Mouse (Mus musculus): ENCODE results near the gene Slc7a5. TPM values are rescaled to one million over a fixed set of nuclear protein-coding genes. Genes with fewer than 3 reads are reported as not detected.
A peak's percentile ranks its signal among the peaks of the same experiment; 100 is the strongest.

The Slc7a5 gene
- polyA plus RNA-seq, 1 experiment from 2014 or later, result 17.3 TPM

GRCm38 (mm10) chr8:121935341-121936294 lies 28.1 kb upstream of the Slc7a5 start:
- Histone ChIP-seq H3K27me3 (replicated peaks) (no peaks in the 10 kb centered on the region), H3K4me2 (no peak overlapping the region), H3K4me1 (peaks cover 26% of the 10 kb centered on the region), H3K4me3 (no peak overlapping the region), H3K9ac (no peak overlapping the region), H3K36me3 (no peaks in the 10 kb centered on the region), H3K27ac (replicated peaks) (no peak overlapping the region), H3K9me3 (0 out of 2 replicates have a peak, but pooled peaks cover 3% of the 10 kb centered on the region)
- no peak for ATAC-seq (ENCODE audit: extremely low read depth, insufficient number of reproducible peaks, low FRiP score, low TSS enrichment)
- WGBS, result 45% methylated on average over 12 of the region's 12 CpGs

GRCm38 (mm10) chr8:121934923-121935322 lies 27.4 kb upstream of the Slc7a5 start:
- H3K4me2 ChIP-seq, result no peak overlapping the region
- H3K9me3 ChIP-seq, result 0 out of 2 replicates have a peak, but pooled peaks cover 3% of the 10 kb centered on the region
- H3K27me3 ChIP-seq (replicated peaks), result no peaks in the 10 kb centered on the region
- H3K4me1 ChIP-seq, result peaks cover 26% of the 10 kb centered on the region
- no peak overlapping the region for H3K27ac ChIP-seq (replicated peaks)
- H3K36me3 ChIP-seq, result no peaks in the 10 kb centered on the region
- no peak for ATAC-seq (ENCODE audit: extremely low read depth, insufficient number of reproducible peaks, low FRiP score, low TSS enrichment)
- no peak overlapping the region for H3K4me3 ChIP-seq
- H3K9ac ChIP-seq, result peak overlapping the region; percentile 48; the same call in 1 of the 2 replicates

GRCm38 (mm10) chr8:121934506-121934905 lies 27.0 kb upstream of the Slc7a5 start:
- peaks cover 26% of the 10 kb centered on the region for H3K4me1 ChIP-seq
- ATAC-seq (ENCODE audit: extremely low read depth, insufficient number of reproducible peaks, low FRiP score, low TSS enrichment), result no peak; the same call in 1 of the 2 replicates
- H3K27me3 ChIP-seq (replicated peaks), result no peaks in the 10 kb centered on the region
- H3K4me3 ChIP-seq, result no peak overlapping the region
- H3K9me3 ChIP-seq, result 0 out of 2 replicates have a peak, but pooled peaks cover 3% of the 10 kb centered on the region
- peak overlapping the region; percentile 48; the same call in 1 of the 2 replicates for H3K9ac ChIP-seq
- no peaks in the 10 kb centered on the region for H3K36me3 ChIP-seq
- no peak overlapping the region for H3K4me2 ChIP-seq
- no peak overlapping the region for H3K27ac ChIP-seq (replicated peaks)
- 27% methylated on average over 4 of the region's 4 CpGs for WGBS

- H3K27ac ChIP-seq (replicated peaks), result no peak overlapping the region
- H3K4me3 ChIP-seq, result no peak overlapping the region
- H3K9me3 ChIP-seq, result no peaks in the 10 kb centered on the region
- 81% methylated on average over 14 of the region's 14 CpGs for WGBS
- H3K9ac ChIP-seq, result no peak overlapping the region
- H3K4me1 ChIP-seq, result peaks cover 26% of the 10 kb centered on the region
- no peaks in the 10 kb centered on the region for H3K36me3 ChIP-seq
- no peak overlapping the region for H3K4me2 ChIP-seq
- H3K27me3 ChIP-seq (replicated peaks), result no peaks in the 10 kb centered on the region
- no peak for ATAC-seq (ENCODE audit: extremely low read depth, insufficient number of reproducible peaks, low FRiP score, low TSS enrichment)
Observed at GRCm38 (mm10) chr8:121932668-121933520, 25.4 kb upstream of the Slc7a5 start.

GRCm38 (mm10) chr8:121932026-121932667 lies 24.7 kb upstream of the Slc7a5 start:
- H3K27me3 ChIP-seq (replicated peaks), result no peaks in the 10 kb centered on the region
- no peak for ATAC-seq (ENCODE audit: extremely low read depth, insufficient number of reproducible peaks, low FRiP score, low TSS enrichment)
- H3K4me2 ChIP-seq, result no peak overlapping the region
- peaks cover 26% of the 10 kb centered on the region for H3K4me1 ChIP-seq
- no peaks in the 10 kb centered on the region for H3K36me3 ChIP-seq
- 59% methylated on average over 12 of the region's 12 CpGs for WGBS
- H3K9ac ChIP-seq, result no peak overlapping the region
- no peak overlapping the region for H3K4me3 ChIP-seq
- no peak overlapping the region for H3K27ac ChIP-seq (replicated peaks)
- no peaks in the 10 kb centered on the region for H3K9me3 ChIP-seq

GRCm38 (mm10) chr8:121931571-121931970 lies 24.1 kb upstream of the Slc7a5 start:
- no peak overlapping the region for H3K9ac ChIP-seq
- H3K4me3 ChIP-seq, result no peak overlapping the region
- H3K4me2 ChIP-seq, result no peak overlapping the region
- no peaks in the 10 kb centered on the region for H3K36me3 ChIP-seq
- peaks cover 26% of the 10 kb centered on the region for H3K4me1 ChIP-seq
- no peaks in the 10 kb centered on the region for H3K27me3 ChIP-seq (replicated peaks)
- no peaks in the 10 kb centered on the region for H3K9me3 ChIP-seq
- ATAC-seq (ENCODE audit: extremely low read depth, insufficient number of reproducible peaks, low FRiP score, low TSS enrichment), result no peak
- H3K27ac ChIP-seq (replicated peaks), result no peak overlapping the region
- 68% methylated on average over 7 of the region's 7 CpGs for WGBS

- no peak overlapping the region for H3K4me3 ChIP-seq
- H3K4me2 ChIP-seq, result no peak overlapping the region
- H3K27me3 ChIP-seq (replicated peaks), result no peaks in the 10 kb centered on the region
- no peak overlapping the region for H3K27ac ChIP-seq (replicated peaks)
- no peak overlapping the region for H3K9ac ChIP-seq
- ATAC-seq (ENCODE audit: extremely low read depth, insufficient number of reproducible peaks, low FRiP score, low TSS enrichment), result no peak
- H3K9me3 ChIP-seq, result no peaks in the 10 kb centered on the region
- 70% methylated on average over 4 of the region's 4 CpGs for WGBS
- peaks cover 17% of the 10 kb centered on the region for H3K4me1 ChIP-seq
- H3K36me3 ChIP-seq, result no peaks in the 10 kb centered on the region
Observed at GRCm38 (mm10) chr8:121930047-121930446, 22.6 kb upstream of the Slc7a5 start.

- H3K27ac ChIP-seq (replicated peaks), result no peak overlapping the region
- peaks cover 4% of the 10 kb centered on the region; the same call in 1 of the 2 replicates for H3K4me1 ChIP-seq
- no peaks in the 10 kb centered on the region for H3K9me3 ChIP-seq
- H3K27me3 ChIP-seq (replicated peaks), result no peaks in the 10 kb centered on the region
- H3K4me2 ChIP-seq, result no peak overlapping the region
- no peak overlapping the region for H3K4me3 ChIP-seq
- WGBS, result 39% methylated on average over 8 of the region's 8 CpGs
- no peak overlapping the region for H3K9ac ChIP-seq
- ATAC-seq (ENCODE audit: extremely low read depth, insufficient number of reproducible peaks, low FRiP score, low TSS enrichment), result no peak
- H3K36me3 ChIP-seq, result no peaks in the 10 kb centered on the region
Observed at GRCm38 (mm10) chr8:121927316-121927715, 19.8 kb upstream of the Slc7a5 start.

GRCm38 (mm10) chr8:121926266-121926665 lies 18.8 kb upstream of the Slc7a5 start:
- Histone ChIP-seq H3K36me3 (no peaks in the 10 kb centered on the region), H3K9me3 (no peaks in the 10 kb centered on the region), H3K9ac (no peak overlapping the region), H3K4me2 (no peak overlapping the region), H3K27ac (replicated peaks) (no peak overlapping the region), H3K4me1 (peaks cover 9% of the 10 kb centered on the region; the same call in 1 of the 2 replicates), H3K27me3 (replicated peaks) (no peaks in the 10 kb centered on the region), H3K4me3 (no peak overlapping the region)
- WGBS, result 56% methylated on average over 8 of the region's 8 CpGs
- ATAC-seq (ENCODE audit: extremely low read depth, insufficient number of reproducible peaks, low FRiP score, low TSS enrichment), result no peak

- H3K36me3 ChIP-seq, result no peaks in the 10 kb centered on the region
- no peak overlapping the region for H3K27ac ChIP-seq (replicated peaks)
- H3K4me2 ChIP-seq, result no peak overlapping the region
- no peak overlapping the region for H3K9ac ChIP-seq
- no peaks in the 10 kb centered on the region for H3K9me3 ChIP-seq
- H3K4me3 ChIP-seq, result no peak overlapping the region
- peaks cover 9% of the 10 kb centered on the region; the same call in 1 of the 2 replicates for H3K4me1 ChIP-seq
- no peaks in the 10 kb centered on the region for H3K27me3 ChIP-seq (replicated peaks)
- 26% methylated on average over 10 of the region's 10 CpGs for WGBS
- ATAC-seq (ENCODE audit: extremely low read depth, insufficient number of reproducible peaks, low FRiP score, low TSS enrichment), result no peak
Observed at GRCm38 (mm10) chr8:121925624-121926023, 18.1 kb upstream of the Slc7a5 start.

- Histone ChIP-seq H3K9me3 (no peaks in the 10 kb centered on the region), H3K9ac (no peak overlapping the region), H3K4me3 (no peak overlapping the region), H3K4me1 (peaks cover 9% of the 10 kb centered on the region; the same call in 1 of the 2 replicates), H3K36me3 (no peaks in the 10 kb centered on the region), H3K4me2 (no peak overlapping the region), H3K27me3 (replicated peaks) (no peaks in the 10 kb centered on the region), H3K27ac (replicated peaks) (no peak overlapping the region)
- ATAC-seq (ENCODE audit: extremely low read depth, insufficient number of reproducible peaks, low FRiP score, low TSS enrichment), result no peak
- WGBS, result 69% methylated on average over 5 of the region's 5 CpGs
Observed at GRCm38 (mm10) chr8:121924681-121925080, 17.2 kb upstream of the Slc7a5 start.

All from heart, embryonic 13.5 days (tissue).